8 mouse cellular contexts compared by ENCODE assay signal in the genomic region with DNA sequence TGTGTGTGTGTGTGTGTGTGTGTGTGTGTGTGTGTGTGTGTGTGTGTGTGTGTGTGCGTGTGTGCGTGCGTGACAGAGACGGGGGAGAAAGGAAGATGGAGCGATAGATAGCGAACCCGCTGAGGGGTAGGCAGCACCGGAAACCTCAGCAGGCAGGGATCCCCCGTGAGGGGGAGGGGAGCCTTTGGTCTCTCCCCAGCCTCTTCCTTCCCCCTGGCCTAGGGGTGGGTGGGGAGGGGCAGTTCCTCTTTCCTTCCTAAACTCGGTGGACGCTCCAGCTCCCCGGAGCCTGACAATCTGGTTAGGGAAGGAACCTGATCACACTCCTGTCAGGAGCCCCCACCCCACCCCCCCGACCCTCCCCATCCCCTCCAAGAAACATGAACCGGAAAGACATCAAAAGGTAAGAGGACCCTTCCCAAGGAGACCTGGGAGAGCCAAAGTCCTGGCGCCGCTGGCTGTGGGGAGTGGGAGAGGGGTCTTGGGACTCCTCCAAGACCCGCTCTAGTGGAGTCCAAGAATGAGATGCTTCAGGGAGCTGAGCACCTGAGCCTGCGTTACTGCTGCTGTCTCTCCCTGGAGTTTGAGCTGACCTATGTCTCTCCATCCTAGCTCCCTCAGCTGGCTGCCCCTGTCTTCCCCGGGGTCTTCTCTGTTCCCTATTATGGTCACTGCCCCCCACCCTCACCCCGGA. TPM values are rescaled to one million over a fixed set of nuclear protein-coding genes. Genes with fewer than 3 reads are reported as not detected.
A peak's percentile ranks its signal among the peaks of the same experiment; 100 is the strongest.
DNase-seq lines count a peak whose midpoint lies in the region; ATAC-seq lines count a peak whose summit lies in the region.

A gene (plus strand): TSS at position 159 of the 694 bp plus-strand sequence.

- no peaks in the 10 kb centered on the region for H3K36me3 ChIP-seq in kidney, embryonic 15.5 days
- no peaks in the 10 kb centered on the region for H3K36me3 ChIP-seq in forebrain, embryonic 14.5 days (ENCODE audit: control insufficient read depth, insufficient read depth, low read length)
- no peaks in the 10 kb centered on the region for H3K36me3 ChIP-seq in intestine, embryonic 15.5 days

- intact Hi-C loops in left cerebral cortex, postnatal 36 days (cut with DNase I) = loop anchor here (5.0 kb wide), 1 partner anchor 162 kb away; no protein-coding TSS in a partner anchor

- peak within 1 kb of the TSS; percentile 32 for H3K4me3 ChIP-seq in kidney, embryonic 15.5 days (replicated peaks)
- peak within 1 kb of the TSS; percentile 14; the same call in 1 of the 2 replicates for H3K4me3 ChIP-seq in forebrain, embryonic 14.5 days (ENCODE audit: low read depth, low read length)
- peak within 1 kb of the TSS; percentile 16 for H3K4me3 ChIP-seq in intestine, embryonic 15.5 days (replicated peaks)

- H3K4me2 ChIP-seq in kidney, embryonic 15.5 days = peak within 1 kb of the TSS; percentile 61
- peak within 1 kb of the TSS; percentile 49 for H3K4me2 ChIP-seq in forebrain, embryonic 14.5 days (ENCODE audit: low read length)
- H3K4me2 ChIP-seq in intestine, embryonic 15.5 days (replicated peaks) = peak within 1 kb of the TSS; percentile 56

- H3K27ac ChIP-seq in kidney, embryonic 15.5 days = no peak within 1 kb of the TSS
- H3K27ac ChIP-seq in forebrain, embryonic 14.5 days (ENCODE audit: low read depth, low read length) = no peak within 1 kb of the TSS
- no peak within 1 kb of the TSS for H3K27ac ChIP-seq in intestine, embryonic 15.5 days

- H3K4me1 ChIP-seq in kidney, embryonic 15.5 days = peaks cover 13% of the 10 kb centered on the region
- no peaks in the 10 kb centered on the region for H3K4me1 ChIP-seq in forebrain, embryonic 14.5 days (ENCODE audit: control insufficient read depth, insufficient read depth, low read length)
- H3K4me1 ChIP-seq in intestine, embryonic 15.5 days (replicated peaks) = no peaks in the 10 kb centered on the region

- WGBS in kidney, embryonic 15.5 days = under 1% methylated on average over 11 of the region's 20 CpGs
- WGBS in forebrain, embryonic 14.5 days = 2% methylated on average over 11 of the region's 20 CpGs
- WGBS in intestine, embryonic 15.5 days = 4% methylated on average over 15 of the region's 20 CpGs

- no peaks in the 10 kb centered on the region for H3K9me3 ChIP-seq in kidney, embryonic 15.5 days (replicated peaks)
- no peaks in the 10 kb centered on the region for H3K9me3 ChIP-seq in forebrain, embryonic 14.5 days (replicated peaks; ENCODE audit: control insufficient read depth, low read length)
- no peaks in the 10 kb centered on the region for H3K9me3 ChIP-seq in intestine, embryonic 15.5 days

- peak; percentile 82 for ATAC-seq in kidney, embryonic 15.5 days (replicated peaks; ENCODE audit: low FRiP score)
- no peak for ATAC-seq in forebrain, embryonic 14.5 days
- peak; percentile 56 for ATAC-seq in intestine, embryonic 15.5 days

- no peak for DNase-seq in kidney, adult 11 months
- DNase-seq in forebrain, embryonic 14.5 days (ENCODE audit: low spot score) = peak; percentile 49
- DNase-seq in lung, postnatal 10 days = peak; percentile 50
- DNase-seq in retina, postnatal 1 day = peak; percentile 47
- no peak for DNase-seq in Muller cell, postnatal 12 days (ENCODE audit: inconsistent ontology term)
- no peak for DNase-seq in left cerebral cortex, postnatal 36 days (ENCODE audit: low spot score in 2 of 2)

- peaks cover 16% of the 10 kb centered on the region for H3K27me3 ChIP-seq in kidney, embryonic 15.5 days
- H3K27me3 ChIP-seq in forebrain, embryonic 14.5 days (replicated peaks; ENCODE audit: control insufficient read depth, insufficient read depth, low read length) = no peaks in the 10 kb centered on the region
- peaks cover 4% of the 10 kb centered on the region; the same call in 1 of the 2 replicates for H3K27me3 ChIP-seq in intestine, embryonic 15.5 days (replicated peaks)

- 0 out of 2 replicates have a peak within 1 kb of the TSS, but pooled peaks have one; percentile 14 for H3K9ac ChIP-seq in kidney, embryonic 15.5 days
- no peak within 1 kb of the TSS for H3K9ac ChIP-seq in forebrain, embryonic 14.5 days (ENCODE audit: low read length)
- H3K9ac ChIP-seq in intestine, embryonic 15.5 days = no peak within 1 kb of the TSS

RNA-seq across cellular contexts. Expression of the gene that starts here (rescaled TPM):
- polyA plus RNA-seq in kidney, embryonic 15.5 days (2015; fragmentation: Nextera tagmentation; extraction: Ambion mirVana) = 0.48 and 1.2 TPM in 2 replicates
- polyA plus RNA-seq in forebrain, embryonic 14.5 days (2014; fragmentation: Nextera tagmentation; extraction: Ambion mirVana) = 0.47 and 0.99 TPM in 2 replicates
- polyA plus RNA-seq in intestine, embryonic 15.5 days (2015; fragmentation: Nextera tagmentation; extraction: Ambion mirVana) = 0.44 and 0.62 TPM in 2 replicates
- total RNA-seq in left cerebral cortex, postnatal 36 days (2021) = 1 to 10 TPM in 1 of 2 experiments, under 1 TPM in 1; 0.89 to 2.5 TPM

Comparison
In these comparisons a context has a peak if more than half of its experiments do, and no peak if none do; other contexts are left out.
1. Peak in DNase-seq, H3K4me3 ChIP-seq and H3K4me2 ChIP-seq in forebrain, embryonic 14.5 days; RNA of the gene not detected or under 1 TPM.
2. Peak in ATAC-seq, H3K4me3 ChIP-seq and H3K4me2 ChIP-seq in intestine, embryonic 15.5 days; RNA of the gene not detected or under 1 TPM.
3. DNase-seq: peak in lung, postnatal 10 days (single experiment) and retina, postnatal 1 day (single experiment); none in kidney, adult 11 months (single experiment), Muller cell, postnatal 12 days (single experiment) and left cerebral cortex, postnatal 36 days (0 of 2).
4. Peak in every context shown above with its lines, with median percentiles within 50 percentile points of each other: H3K4me2 ChIP-seq and H3K4me3 ChIP-seq.